Mouse (Mus musculus) forebrain, embryonic 15.5 days (tissue): Measurements from ENCODE around the gene Ilf3. TPM values are rescaled to one million over a fixed set of nuclear protein-coding genes. Genes with fewer than 3 reads are reported as not detected.

Experiments
- ATAC-seq: fragments of 200-750 bp; cut with Nextera tagmentation; replicated peaks from 2 replicates; pipeline ENCODE4 v1.8.0; 2017; ENCODE audit warnings: mild to moderate bottlenecking, moderate TSS enrichment, moderate library complexity
- H3K27ac ChIP-seq: fragments of 300-500 bp; sonication (generic); replicated peaks from 2 replicates; pipeline ENCODE4 v1.5.1; 2015; ENCODE audit warnings: mild to moderate bottlenecking, inconsistent platforms
- H3K27me3 ChIP-seq: fragments of 300-500 bp; sonication (generic); 2 replicates; pipeline ENCODE4 v1.6.1; 2015; ENCODE audit warnings: inconsistent platforms
- H3K36me3 ChIP-seq: fragments of 300-500 bp; sonication (generic); 2 replicates; pipeline ENCODE4 v1.6.1; 2015; ENCODE audit warnings: mild to moderate bottlenecking, inconsistent platforms
- H3K4me1 ChIP-seq: fragments of 300-500 bp; sonication (generic); 2 replicates; pipeline ENCODE4 v1.6.1; 2015; ENCODE audit warnings: inconsistent platforms
- H3K4me2 ChIP-seq: fragments of 300-500 bp; sonication (generic); replicated peaks from 2 replicates; pipeline ENCODE4 v1.6.1; 2015; ENCODE audit warnings: mild to moderate bottlenecking, inconsistent platforms
- H3K4me3 ChIP-seq: fragments of 300-500 bp; sonication (generic); 2 replicates; pipeline ENCODE4 v1.5.1; 2015; ENCODE audit warnings: mild to moderate bottlenecking, inconsistent platforms
- H3K9ac ChIP-seq: fragments of 300-500 bp; sonication (generic); replicated peaks from 2 replicates; pipeline ENCODE4 v1.6.1; 2015; ENCODE audit warnings: mild to moderate bottlenecking, inconsistent platforms
- H3K9me3 ChIP-seq: fragments of 300-500 bp; sonication (generic); 2 replicates; pipeline ENCODE4 v1.6.1; 2016; ENCODE audit warnings: inconsistent platforms
- WGBS: fragments of 180-500 bp; shearing (Covaris S2); methylation state at CpG from one replicate; pipeline ENCODE4 v1.1.7; 2015; ENCODE audit warnings: mixed read lengths; 5-methylcytosine and 5-hydroxymethylcytosine counted together
- polyA plus RNA-seq: library from polyadenylated mRNA; unstranded; fragments of >200 nt; fragmentation: Nextera tagmentation; extraction: Ambion mirVana; gene quantifications from 2 replicates; pipeline ENCODE4 v1.2.1, GENCODE M21; 2015

Ilf3 gene
- polyA plus RNA-seq, 1 experiment from 2014 or later, result 307 TPM

DNA sequence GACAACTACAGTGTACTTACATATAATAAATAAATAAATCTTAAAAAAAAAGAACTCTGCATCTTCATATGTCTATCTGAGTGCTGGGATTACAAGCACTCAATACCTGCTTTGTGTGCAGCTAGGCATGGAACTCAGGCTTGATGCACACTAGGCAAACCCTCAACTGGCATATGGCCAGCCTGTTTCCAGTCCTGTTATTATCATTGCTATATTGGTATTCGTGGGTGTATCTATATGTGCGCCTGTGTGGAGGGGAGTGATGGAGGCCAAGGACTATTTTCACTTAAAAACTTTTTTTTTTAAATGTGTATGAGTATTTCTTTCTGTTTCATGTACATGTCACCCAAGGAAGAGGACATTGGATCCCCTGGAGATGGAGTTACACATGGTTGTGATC lies 66.7 kb downstream of the Ilf3 start:
- Histone ChIP-seq H3K27ac (no peak overlapping the region), H3K36me3 (no peaks in the 10 kb centered on the region), H3K4me2 (no peak overlapping the region), H3K9ac (no peak overlapping the region), H3K27me3 (no peaks in the 10 kb centered on the region), H3K4me1 (peaks cover 34% of the 10 kb centered on the region), H3K4me3 (no peak overlapping the region), H3K9me3 (no peaks in the 10 kb centered on the region)
- no peak for ATAC-seq
- WGBS, result 85% methylated on average over 2 of the region's 2 CpGs

- 92% methylated on average over 7 of the region's 7 CpGs for WGBS
- Histone ChIP-seq H3K4me3 (no peak overlapping the region), H3K4me2 (no peak overlapping the region), H3K36me3 (no peaks in the 10 kb centered on the region), H3K9me3 (no peaks in the 10 kb centered on the region), H3K27me3 (no peaks in the 10 kb centered on the region), H3K27ac (no peak overlapping the region), H3K4me1 (peaks cover 22% of the 10 kb centered on the region), H3K9ac (no peak overlapping the region)
- no peak for ATAC-seq
These were observed 68.3 kb downstream of the Ilf3 start for GRCm38 (mm10) chr9:21435777-21436635.

DNA sequence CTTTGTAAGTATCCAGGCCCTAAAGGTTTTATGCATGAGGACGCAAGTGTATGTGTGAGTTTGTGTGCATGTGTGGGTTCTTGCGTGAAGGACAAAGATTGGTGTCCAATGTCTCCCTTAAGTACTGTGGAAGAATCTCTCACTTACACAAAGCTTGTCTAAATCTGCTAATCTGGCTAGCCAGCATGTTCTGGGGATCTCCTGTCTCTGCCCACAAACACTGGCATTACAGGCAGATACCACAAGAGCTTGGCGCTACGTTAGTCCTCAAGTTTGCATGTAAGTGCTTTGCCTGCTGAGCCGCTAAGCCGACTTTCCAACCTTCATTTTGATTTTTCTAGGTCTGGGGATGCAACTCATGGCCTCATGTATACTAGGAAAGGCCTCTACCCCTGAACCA lies 69.9 kb downstream of the Ilf3 start:
- Histone ChIP-seq H3K27me3 (no peaks in the 10 kb centered on the region), H3K4me1 (peaks cover 15% of the 10 kb centered on the region; the same call in 1 of the 2 replicates), H3K9me3 (no peaks in the 10 kb centered on the region), H3K4me3 (no peak overlapping the region), H3K36me3 (no peaks in the 10 kb centered on the region), H3K4me2 (no peak overlapping the region), H3K27ac (no peak overlapping the region), H3K9ac (no peak overlapping the region)
- ATAC-seq, result no peak
- 90% methylated on average over 6 of the region's 6 CpGs for WGBS

DNA sequence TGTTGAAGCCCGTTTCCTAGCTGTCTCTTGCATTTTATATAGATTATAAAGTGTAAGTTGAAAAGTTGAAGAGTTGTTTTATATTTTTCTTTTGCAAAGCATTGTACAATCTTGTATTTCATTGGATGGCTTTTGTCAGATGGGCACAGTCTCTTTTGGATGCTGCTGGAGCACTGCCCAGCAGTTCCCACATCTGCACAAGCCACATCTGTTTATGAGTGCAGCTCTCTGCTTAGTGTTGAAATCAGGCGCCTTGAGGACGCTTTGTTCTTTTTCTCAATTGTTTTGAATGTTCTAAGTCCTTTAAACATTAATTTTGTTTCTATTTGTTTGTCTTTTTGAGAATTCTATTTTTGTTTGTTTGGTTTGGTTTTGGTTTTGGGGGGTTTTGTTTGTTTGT lies 70.5 kb downstream of the Ilf3 start:
- ATAC-seq, result no peak
- no peak overlapping the region for H3K4me2 ChIP-seq
- WGBS, result 48% methylated on average over 3 of the region's 3 CpGs
- H3K9me3 ChIP-seq, result no peaks in the 10 kb centered on the region
- H3K4me1 ChIP-seq, result peaks cover 12% of the 10 kb centered on the region; the same call in 1 of the 2 replicates
- H3K9ac ChIP-seq, result no peak overlapping the region
- H3K4me3 ChIP-seq, result no peak overlapping the region
- H3K27me3 ChIP-seq, result no peaks in the 10 kb centered on the region
- no peaks in the 10 kb centered on the region for H3K36me3 ChIP-seq
- no peak overlapping the region for H3K27ac ChIP-seq

- H3K36me3 ChIP-seq, result no peaks in the 10 kb centered on the region
- H3K4me3 ChIP-seq, result no peak overlapping the region
- H3K4me2 ChIP-seq, result no peak overlapping the region
- ATAC-seq, result no peak
- no peak overlapping the region for H3K27ac ChIP-seq
- 71% methylated on average over 3 of the region's 3 CpGs for WGBS
- no peaks in the 10 kb centered on the region for H3K27me3 ChIP-seq
- H3K9me3 ChIP-seq, result no peaks in the 10 kb centered on the region
- H3K4me1 ChIP-seq, result peaks cover 8% of the 10 kb centered on the region; the same call in 1 of the 2 replicates
- no peak overlapping the region for H3K9ac ChIP-seq
These were observed 71.8 kb downstream of the Ilf3 start for GRCm38 (mm10) chr9:21439456-21439855.

GRCm38 (mm10) chr9:21439914-21440313 lies 72.2 kb downstream of the Ilf3 start:
- Histone ChIP-seq H3K4me2 (no peak overlapping the region), H3K4me1 (0 out of 2 replicates have a peak, but pooled peaks cover 8% of the 10 kb centered on the region), H3K27me3 (no peaks in the 10 kb centered on the region), H3K27ac (no peak overlapping the region), H3K4me3 (no peak overlapping the region), H3K9ac (no peak overlapping the region), H3K9me3 (no peaks in the 10 kb centered on the region), H3K36me3 (no peaks in the 10 kb centered on the region)
- WGBS, result 89% methylated on average over 2 of the region's 2 CpGs
- ATAC-seq, result no peak

GRCm38 (mm10) chr9:21440387-21440786 lies 72.7 kb downstream of the Ilf3 start:
- Histone ChIP-seq H3K9me3 (no peaks in the 10 kb centered on the region), H3K4me2 (no peak overlapping the region), H3K36me3 (no peaks in the 10 kb centered on the region), H3K4me1 (0 out of 2 replicates have a peak, but pooled peaks cover 8% of the 10 kb centered on the region), H3K4me3 (no peak overlapping the region), H3K9ac (no peak overlapping the region), H3K27me3 (no peaks in the 10 kb centered on the region), H3K27ac (no peak overlapping the region)
- ATAC-seq, result no peak

- Histone ChIP-seq H3K27me3 (no peaks in the 10 kb centered on the region), H3K4me1 (0 out of 2 replicates have a peak, but pooled peaks cover 5% of the 10 kb centered on the region), H3K9me3 (no peaks in the 10 kb centered on the region), H3K4me3 (no peak overlapping the region), H3K9ac (no peak overlapping the region), H3K36me3 (no peaks in the 10 kb centered on the region), H3K4me2 (no peak overlapping the region), H3K27ac (no peak overlapping the region)
- WGBS, result 95% methylated on average over 8 of the region's 8 CpGs
- no peak for ATAC-seq
These were observed 76.2 kb downstream of the Ilf3 start for GRCm38 (mm10) chr9:21443853-21444252.

DNA sequence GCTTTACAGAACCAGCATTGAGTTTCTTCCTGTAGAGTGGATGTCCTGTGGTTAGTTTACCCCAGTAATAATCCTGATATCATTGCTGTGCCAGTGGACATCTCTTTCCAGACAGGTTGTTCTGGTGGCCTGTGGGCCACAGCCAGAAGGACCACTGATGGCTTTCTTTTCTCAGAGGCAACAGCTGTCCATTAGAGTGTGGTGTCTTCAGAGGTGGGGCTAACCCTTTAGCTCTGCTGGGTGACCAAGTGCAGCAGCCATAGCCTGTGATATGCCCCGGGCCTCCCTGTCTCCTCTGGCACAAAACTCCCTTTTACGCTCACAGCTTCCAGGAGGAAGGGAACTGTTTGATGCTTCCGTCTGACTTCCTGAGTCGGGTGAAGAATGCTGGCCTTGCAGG lies 76.9 kb downstream of the Ilf3 start:
- no peak overlapping the region for H3K27ac ChIP-seq
- no peak overlapping the region for H3K4me3 ChIP-seq
- no peaks in the 10 kb centered on the region for H3K36me3 ChIP-seq
- ATAC-seq, result no peak
- WGBS, result 98% methylated on average over 4 of the region's 4 CpGs
- no peak overlapping the region for H3K9ac ChIP-seq
- no peaks in the 10 kb centered on the region for H3K9me3 ChIP-seq
- no peaks in the 10 kb centered on the region for H3K27me3 ChIP-seq
- H3K4me1 ChIP-seq, result 0 out of 2 replicates have a peak, but pooled peaks cover under 1% of the 10 kb centered on the region
- H3K4me2 ChIP-seq, result no peak overlapping the region

GRCm38 (mm10) chr9:21445081-21445744 lies 77.5 kb downstream of the Ilf3 start:
- H3K4me2 ChIP-seq, result no peak overlapping the region
- H3K9ac ChIP-seq, result no peak overlapping the region
- WGBS, result 91% methylated on average over 6 of the region's 6 CpGs
- no peak overlapping the region for H3K4me3 ChIP-seq
- no peak overlapping the region for H3K27ac ChIP-seq
- no peaks in the 10 kb centered on the region for H3K4me1 ChIP-seq
- H3K27me3 ChIP-seq, result no peaks in the 10 kb centered on the region
- no peaks in the 10 kb centered on the region for H3K36me3 ChIP-seq
- ATAC-seq, result no peak
- no peaks in the 10 kb centered on the region for H3K9me3 ChIP-seq

GRCm38 (mm10) chr9:21447778-21448177 lies 80.1 kb downstream of the Ilf3 start:
- Histone ChIP-seq H3K27me3 (no peaks in the 10 kb centered on the region), H3K9me3 (no peaks in the 10 kb centered on the region), H3K4me2 (no peak overlapping the region), H3K36me3 (no peaks in the 10 kb centered on the region), H3K4me3 (no peak overlapping the region), H3K4me1 (no peaks in the 10 kb centered on the region), H3K9ac (no peak overlapping the region), H3K27ac (no peak overlapping the region)
- 93% methylated on average over 2 of the region's 2 CpGs for WGBS
- ATAC-seq, result no peak

DNA sequence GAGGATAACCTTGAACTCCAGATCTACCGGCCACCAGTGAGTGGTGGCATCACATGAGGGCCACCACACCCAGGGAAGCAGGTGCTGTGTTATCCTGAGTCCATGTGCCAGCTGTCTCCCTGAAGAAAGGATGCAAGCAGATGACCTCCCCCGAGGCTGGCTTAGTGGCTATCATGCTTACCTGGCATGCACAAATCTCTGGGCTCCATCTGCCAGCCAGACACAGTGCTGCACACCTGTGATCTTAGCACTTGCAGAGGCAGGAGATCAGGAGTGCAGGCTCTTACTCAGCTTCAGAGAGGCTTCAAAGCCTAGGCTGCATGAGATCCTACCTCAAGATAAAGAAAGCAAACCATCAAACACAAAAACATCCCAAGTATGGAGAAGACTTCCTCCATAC lies 82.0 kb downstream of the Ilf3 start:
- ATAC-seq, result no peak
- no peak overlapping the region for H3K4me2 ChIP-seq
- no peaks in the 10 kb centered on the region for H3K9me3 ChIP-seq
- H3K27me3 ChIP-seq, result no peaks in the 10 kb centered on the region
- no peak overlapping the region for H3K9ac ChIP-seq
- H3K27ac ChIP-seq, result no peak overlapping the region
- no peak overlapping the region for H3K4me3 ChIP-seq
- WGBS, result 90% methylated on average over 2 of the region's 2 CpGs
- H3K4me1 ChIP-seq, result no peaks in the 10 kb centered on the region
- H3K36me3 ChIP-seq, result no peaks in the 10 kb centered on the region
